Mouse (Mus musculus) kidney, adult 2 months (tissue): ENCODE results near the gene Pimreg.

Experiments used
- CTCF ChIP-seq: fragments of 200-500 bp; conservative IDR thresholded peaks from 2 replicates; pipeline ENCODE4 v1.5.1; 2011; ENCODE audit warnings: low read depth, mild to moderate bottlenecking, control low read depth, low read length, moderate library complexity, mixed read lengths; ENCODE audit not compliant: insufficient read depth, insufficient read length
- POLR2A ChIP-seq: fragments of 200-500 bp; IDR thresholded peaks from one replicate; pipeline ENCODE4 v1.6.1; 2011; ENCODE audit warnings: low read depth, low read length, control low read depth

DNA sequence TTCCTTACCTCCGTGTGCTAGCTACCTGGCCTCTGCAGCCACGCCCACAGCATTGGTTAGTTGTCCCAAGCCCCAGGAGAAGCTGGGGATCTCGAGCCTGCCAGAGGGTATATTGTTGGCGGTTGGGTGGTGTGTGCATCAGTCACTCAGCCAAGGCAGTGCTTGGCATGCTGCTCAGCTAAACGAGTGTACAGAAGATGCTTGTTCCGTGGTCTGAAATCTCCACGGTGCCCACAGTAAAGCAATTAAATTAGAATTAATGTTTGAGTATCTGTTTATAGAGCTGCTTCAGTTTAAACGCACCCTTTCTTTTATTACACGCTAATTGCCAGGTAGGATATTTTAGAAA, 24.6 kb upstream of the Pimreg start:
- TF ChIP-seq CTCF (no peak), POLR2A (no peak)
